Mouse (Mus musculus) natural killer cell, adult 2 months (primary cell): Measurements from ENCODE around the gene Wdr4.
"Not testable (repeated sequence)": the region's sequence is repeated elsewhere in the genome, so short reads cannot be mapped to it uniquely, and the experiment has no call there.

Experiments
- DNase-seq, 2 experiments: peaks; one replicate each; pipeline ENCODE4 v3.0.0; 2022; ENCODE audit warnings: low spot score in 2 of 2

Gene Wdr4

DNA sequence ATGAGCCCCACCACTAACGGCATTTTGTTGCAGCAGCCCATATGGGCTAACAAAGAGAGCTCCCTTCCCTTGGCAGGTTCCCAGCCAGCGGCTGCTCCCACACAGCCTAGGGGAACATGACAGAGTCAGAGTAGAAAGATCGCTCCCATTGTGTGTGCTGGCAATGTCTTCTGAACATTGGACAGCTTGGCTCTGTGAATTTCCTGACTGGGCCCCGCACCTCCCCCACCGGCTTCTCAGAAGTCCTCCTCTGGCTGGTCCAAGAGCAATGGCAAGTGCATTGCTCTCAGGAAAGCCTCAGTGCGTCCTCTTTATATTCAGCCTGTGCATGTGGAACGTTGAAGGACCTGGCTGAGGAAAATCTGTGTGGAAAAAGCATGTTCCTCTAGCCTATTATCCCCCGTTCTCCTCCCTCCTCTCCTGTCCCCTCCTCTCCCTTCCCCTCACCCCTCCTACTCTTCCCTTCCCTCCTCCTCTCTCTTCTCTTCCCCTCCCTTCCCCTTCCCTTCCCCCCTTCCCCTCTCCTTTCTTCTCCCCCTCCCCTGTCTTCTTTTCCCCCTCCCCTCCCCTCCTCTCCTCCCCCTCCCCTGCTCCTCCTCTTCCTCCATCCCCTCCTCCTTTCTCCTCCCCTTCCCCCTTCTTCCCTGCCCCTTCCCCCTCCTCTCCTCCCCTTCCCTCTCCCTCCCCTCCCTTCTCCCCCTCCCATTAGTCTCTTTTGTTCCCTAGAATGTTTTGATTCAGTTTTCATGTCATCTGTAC, 16.3 kb upstream of the Wdr4 start:
- DNase-seq: no peak

DNA sequence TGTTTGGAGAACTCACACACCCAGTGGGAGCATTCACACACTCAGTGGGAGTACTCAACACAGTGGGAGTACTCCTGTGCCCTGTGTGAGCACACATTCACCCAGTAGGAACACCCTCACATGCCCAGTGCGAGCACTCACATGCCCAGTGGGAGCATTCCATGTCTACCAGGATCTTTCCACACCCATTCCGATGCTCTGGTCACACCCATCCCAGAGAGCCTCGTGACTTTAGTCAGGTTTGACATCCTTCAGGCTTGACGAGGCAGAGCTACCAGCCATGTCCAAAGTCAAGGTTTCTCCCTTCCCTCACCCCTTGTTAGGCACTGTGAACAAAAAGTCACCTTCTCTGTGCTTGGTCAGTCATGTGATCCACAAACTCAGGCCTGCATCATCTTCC, 15.6 kb upstream of the Wdr4 start:
- no peak for DNase-seq

DNA sequence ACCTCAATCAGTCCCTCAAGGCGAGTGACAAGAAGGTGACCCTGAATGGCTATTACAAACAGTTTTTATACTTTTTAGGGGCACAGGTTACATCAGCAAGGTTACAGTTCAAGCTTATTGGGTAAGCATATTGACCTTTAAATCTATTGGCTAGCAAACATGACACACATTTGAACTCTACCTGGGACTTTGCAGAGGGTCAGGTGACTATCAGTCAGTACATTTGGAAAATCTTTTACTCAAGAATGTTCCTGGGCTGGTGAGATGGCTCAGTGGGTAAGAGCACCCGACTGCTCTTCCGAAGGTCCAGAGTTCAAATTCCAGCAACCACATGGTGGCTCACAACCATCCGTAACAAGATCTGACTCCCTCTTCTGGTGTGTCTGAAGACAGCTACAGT, 12.6 kb upstream of the Wdr4 start:
- DNase-seq: not testable (repeated sequence)

DNA sequence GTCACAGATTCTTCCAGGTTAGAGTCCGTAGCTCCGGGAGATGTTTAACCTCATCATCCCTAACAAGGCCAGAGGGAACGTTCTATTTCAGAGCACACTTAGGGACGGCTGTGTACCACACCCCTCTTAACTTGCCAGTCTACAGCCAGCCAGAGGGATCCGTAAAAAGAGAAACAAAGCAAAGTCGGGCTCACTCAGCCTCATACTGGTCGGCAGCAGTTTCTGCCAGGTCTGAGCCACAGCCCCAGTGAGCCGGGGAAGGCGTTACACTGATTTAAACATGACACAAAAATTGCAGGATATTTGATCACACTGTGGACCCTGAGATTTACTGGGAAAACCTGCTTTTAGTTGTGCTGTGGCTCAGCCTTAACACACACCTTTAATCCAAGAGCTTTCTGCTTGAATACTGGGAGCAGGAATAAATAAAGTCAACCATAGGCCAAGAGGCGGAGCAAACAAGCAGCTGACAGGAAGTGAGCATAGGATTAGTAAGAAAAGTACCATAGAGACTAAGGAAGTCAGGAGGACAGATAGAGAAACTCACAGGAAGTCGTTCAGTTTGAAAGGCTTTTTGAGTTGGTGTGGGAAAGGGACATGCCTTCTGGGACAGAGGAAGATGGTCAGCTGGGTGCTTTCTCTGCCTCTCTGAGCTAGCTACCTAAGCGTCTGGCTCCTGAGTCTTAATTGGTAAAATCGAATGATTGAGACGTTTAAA, 11.8 kb upstream of the Wdr4 start:
- no peak for DNase-seq

DNA sequence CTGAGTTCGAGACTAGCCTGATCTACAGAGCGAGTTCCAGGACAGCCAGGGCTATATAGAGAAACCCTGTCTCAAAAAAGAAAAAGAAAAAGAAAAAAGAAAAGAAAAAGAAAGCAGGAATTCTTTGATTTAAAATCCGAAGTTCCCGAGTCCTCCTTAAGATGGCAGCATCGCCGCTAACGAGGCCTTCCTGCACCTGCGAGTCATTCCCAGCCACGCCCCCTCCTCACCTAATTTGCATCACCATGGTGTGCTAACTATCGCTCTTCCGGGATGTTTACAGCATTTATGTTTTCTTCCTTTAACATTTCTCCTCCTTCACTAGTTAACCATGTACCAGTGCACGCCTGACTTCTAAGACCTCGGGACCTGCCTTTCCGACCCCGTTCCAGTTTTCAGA, 9.5 kb upstream of the Wdr4 start:
- DNase-seq: no peak

DNA sequence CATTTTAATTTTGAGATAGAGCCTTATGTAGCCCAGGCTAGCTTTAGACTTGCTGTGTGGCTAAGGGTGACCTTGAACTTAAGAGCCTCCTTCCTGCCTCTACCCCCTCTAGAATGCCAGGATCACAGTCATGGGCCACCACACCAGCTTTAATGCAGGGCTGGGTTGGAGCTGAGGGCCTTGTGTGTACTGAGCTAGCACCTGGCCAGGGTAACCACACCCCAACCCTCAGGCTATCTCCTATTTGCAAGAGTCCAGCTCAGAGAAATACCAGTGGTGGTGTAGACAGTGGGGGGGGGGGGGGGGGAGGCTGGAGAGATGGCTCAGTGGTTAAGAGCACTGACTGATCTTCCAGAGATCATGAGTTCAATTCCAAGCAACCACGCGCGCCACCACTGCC, 6.0 kb upstream of the Wdr4 start:
- no peak for DNase-seq

DNA sequence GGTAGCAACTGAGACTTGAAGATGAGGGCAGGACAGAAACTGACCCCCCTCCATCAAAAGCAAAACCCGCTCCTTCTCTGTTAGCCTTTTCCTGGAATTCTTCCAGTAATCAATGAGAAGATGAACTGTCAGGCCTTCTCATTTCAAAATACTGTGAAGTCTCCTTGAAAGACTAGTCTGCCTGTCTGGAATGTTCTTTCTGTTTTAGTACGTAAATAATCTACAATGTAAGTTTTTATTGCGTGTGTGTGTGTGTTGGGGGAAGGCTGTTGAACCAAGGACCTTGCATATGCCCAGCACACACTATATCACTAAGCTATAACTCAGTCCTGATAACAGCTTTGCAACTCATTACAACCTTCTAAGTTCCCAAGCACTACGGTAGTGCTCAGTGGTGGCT, 5.3 kb upstream of the Wdr4 start:
- DNase-seq: no peak

DNA sequence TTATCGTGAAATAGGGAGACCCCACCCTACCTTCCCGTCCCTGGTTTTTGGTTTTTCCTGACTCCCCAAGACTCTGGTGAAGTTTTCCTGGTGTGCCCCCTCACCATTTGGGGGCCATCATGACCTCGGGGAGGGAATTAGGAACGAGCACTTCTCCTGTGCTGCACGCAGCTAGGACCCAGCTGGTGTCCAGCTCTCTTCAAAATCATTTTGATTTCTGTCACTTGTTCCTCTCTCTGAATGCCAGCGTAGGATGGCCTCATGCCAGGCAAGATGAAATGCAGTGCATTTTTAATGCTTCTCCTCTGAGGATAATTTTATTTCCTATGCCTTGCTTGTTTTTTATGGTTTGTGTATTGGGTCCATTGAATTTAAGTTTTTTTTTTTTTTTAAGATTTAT, 2.2 kb upstream of the Wdr4 start:
- no peak for DNase-seq

DNA sequence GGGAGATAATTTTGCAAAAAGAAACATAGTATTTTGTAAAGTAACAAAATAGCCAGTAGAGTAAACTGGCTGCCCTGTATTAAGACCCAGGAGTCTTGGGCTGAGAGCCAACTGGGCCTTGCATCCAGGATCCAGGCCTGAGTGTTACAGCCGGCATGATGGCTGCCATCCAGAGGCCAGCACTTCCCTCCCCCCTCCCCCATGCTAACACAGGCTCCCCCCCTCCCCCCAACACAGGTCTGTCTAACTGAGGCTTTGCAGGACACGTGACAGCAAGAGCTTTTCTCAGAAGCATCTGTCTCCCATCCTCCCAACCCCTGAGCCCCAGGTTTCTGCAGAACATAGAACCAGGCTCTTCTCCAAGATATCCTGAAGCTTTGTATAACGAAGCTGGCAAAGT, 1.1 kb upstream of the Wdr4 start:
- no peak for DNase-seq

DNA sequence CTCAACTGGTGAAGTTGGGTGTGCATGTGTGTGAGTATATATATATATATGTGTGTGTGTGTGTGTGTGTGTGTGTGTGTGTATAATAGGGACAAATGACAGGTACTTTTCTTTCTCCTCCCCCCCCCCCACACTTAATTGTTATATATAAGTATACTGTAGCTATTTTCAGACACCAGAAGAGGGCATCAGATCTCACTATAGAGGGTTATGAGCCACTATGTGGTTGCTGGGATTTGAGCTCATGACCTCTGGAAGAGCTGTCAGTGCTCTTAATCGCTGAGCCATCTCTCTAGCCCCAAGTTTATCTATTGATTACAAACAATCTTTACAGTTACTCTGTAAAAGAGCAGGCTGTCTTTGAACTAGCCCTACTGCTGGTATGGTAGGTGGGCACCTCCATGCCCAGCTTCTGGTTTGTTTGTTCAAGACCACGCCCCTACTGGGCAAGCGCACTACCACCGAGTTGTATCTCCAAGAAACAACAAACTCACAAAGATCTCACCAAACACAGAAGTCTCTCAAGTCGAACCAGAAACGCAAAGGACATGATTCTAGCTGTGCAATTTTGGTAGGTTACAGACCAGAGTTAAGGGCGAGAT, 335 bp downstream of the Wdr4 start:
- DNase-seq: no peak

DNA sequence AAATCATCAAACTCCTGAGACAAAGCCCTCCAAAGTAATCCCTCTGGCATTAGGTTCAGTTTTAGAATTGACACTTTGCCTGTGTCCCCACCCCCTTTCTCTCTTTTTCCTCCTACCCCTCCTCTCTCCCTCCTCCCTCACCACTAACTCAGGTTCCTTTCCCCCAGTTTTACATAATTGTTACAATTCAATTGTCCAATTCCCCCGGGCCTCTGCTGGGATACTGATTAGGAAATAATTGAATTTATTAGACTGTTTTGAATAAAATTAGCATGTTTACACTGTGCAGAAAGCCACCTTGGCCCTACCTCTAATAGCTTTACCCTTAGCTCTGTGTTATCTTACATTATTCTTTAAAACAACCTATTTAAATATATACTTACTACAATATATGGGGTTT, 5.1 kb downstream of the Wdr4 start:
- no peak for DNase-seq

DNA sequence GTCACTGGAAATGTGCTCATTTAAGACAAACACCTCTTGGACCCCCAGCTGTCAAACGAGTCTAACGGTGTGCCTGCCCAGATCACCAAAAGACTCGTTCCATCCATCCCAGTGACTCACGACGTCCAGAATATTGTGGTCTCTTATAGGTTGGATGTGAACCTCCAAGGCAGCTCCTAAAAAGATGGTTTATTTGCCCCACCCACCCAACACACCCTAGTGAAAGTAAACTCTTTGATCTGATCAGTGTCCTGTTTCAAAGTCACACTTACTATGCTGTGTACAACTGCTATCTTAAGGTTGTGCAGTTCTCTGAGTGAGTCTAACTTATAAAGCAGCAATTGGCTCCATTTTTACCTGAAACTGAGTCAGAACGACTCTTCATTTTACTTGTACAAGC, 7.2 kb downstream of the Wdr4 start:
- DNase-seq: no peak

DNA sequence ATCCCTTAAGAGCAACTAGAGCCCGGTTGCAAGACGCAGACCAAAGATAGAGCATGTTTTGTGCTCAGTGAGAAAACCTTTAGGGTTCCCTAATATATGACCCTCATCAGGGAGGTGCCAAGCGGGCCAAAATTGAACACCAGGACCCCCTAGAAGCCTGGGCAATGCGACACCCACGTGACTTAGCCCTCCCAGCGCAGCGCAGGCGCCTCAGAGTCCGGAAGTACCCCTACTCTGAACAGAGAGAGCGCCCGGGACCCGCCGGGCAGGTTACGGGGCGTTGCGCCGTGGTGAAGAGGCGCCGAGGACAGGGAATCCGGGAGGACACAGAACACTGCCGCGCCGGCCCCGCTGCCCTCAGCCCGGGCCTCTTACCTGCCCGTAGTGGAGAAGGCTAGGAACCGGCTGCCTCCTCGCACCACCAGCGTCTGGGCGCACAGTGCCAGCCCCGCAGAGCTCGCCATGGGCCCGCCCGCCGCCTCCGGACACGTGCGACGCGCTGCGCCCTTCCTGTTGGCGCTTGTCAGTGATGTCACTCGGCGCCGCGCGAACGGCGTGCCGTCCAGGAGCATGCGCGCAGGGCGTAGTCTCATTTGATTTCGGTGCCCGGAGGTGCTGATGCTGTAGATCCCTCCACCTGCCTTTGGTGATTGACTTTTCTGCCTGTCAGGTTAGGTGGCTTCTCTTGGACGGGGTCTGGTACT, 7.8 kb downstream of the Wdr4 start:
- peak; percentile 72 to 84 for DNase-seq

DNA sequence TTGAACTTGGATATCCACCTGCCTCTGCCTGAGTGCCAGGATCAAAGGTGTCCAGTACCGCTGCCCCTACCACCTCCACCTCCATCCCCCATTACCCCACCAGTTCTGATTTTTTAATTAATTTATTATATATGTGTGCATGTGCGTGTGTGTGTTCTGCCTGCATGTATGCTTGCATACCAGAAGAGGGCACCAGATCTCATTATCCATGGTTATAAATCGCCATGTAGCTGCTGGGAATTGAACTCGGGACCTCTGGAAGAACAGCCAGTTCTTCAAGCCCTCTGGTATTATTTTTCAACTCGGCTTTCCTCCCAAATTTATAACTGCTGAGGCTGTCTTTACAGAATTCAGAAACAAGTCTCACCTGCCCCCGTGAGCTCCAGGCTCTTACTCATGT, 8.8 kb downstream of the Wdr4 start:
- DNase-seq: no peak

DNA sequence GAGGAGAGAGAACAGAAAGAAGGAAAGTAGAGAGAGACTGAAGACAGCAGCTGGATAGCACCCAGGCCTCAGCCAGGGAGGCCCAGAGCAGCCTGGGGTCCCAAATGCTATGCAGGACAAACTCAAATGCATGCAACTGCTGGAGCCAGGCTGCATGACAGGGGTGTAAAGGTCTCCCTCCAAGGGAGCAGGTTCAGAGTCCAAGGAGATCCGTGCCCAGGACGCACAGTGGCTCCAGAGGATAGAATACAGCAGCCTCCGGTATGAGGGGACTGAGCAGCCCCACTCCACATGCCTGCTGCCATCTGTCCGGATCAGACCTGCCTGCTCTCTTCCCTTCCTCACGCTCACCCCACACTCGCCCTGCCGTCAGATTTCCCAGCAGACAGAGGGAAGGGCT, 13.5 kb downstream of the Wdr4 start:
- DNase-seq: no peak

DNA sequence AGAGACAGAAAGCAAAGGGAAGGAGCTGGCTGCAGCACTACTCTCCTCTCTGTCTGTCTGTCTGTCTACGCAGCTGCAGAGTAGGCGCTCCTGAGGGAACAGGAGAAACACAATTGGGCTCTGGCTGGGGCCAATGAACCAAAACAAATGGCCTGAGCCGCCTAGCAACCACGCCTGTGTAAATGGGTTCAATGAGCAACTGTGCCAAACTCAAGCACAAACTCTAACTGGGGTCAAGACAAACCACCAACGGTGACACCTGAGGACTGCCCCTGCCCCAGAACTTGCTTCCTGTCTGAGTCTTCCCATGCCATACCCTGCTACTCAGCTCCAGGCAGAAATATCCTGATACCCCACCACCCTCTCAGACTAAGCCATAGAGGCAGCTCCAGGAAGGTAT, 14.8 kb downstream of the Wdr4 start:
- no peak for DNase-seq

DNA sequence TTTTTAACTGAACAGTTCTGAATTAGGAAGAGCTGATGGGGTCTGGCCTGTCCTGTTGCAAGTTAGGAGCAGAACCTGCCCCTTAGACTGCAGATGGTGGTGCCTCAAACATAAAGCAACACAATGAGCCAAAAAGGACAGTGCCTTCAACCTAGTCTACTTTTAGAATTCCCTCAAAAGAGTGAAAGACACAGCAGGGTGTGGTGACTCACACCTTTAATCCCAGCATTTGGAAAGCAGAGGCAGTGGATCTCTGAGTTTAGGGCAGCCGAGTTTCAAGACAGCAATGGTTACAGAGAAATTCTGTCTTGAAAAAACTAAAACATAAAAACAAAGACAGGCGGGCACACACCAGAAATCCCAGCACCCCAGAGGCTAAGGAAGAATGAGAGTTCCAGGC, 15.8 kb downstream of the Wdr4 start:
- DNase-seq: no peak

DNA sequence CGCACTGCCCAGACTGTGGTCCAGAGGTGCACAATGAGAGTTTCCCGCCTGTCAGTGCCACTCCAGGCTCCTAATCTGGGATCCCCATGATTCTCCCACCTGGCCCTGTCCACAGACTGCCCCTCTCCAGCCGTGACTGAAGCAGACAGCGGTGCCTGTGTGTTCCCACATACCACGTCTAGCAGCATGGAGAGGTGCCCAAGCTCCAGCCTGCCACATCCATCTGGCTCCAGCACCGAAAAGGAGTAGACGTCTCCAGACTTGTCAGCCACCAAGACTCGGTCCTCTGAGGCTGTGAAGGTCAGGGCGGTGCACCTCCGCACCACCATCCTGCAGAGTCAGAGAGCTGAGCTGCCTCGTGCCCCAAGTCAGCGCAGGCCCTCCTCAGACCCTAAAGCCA, 16.4 kb downstream of the Wdr4 start:
- no peak for DNase-seq

DNA sequence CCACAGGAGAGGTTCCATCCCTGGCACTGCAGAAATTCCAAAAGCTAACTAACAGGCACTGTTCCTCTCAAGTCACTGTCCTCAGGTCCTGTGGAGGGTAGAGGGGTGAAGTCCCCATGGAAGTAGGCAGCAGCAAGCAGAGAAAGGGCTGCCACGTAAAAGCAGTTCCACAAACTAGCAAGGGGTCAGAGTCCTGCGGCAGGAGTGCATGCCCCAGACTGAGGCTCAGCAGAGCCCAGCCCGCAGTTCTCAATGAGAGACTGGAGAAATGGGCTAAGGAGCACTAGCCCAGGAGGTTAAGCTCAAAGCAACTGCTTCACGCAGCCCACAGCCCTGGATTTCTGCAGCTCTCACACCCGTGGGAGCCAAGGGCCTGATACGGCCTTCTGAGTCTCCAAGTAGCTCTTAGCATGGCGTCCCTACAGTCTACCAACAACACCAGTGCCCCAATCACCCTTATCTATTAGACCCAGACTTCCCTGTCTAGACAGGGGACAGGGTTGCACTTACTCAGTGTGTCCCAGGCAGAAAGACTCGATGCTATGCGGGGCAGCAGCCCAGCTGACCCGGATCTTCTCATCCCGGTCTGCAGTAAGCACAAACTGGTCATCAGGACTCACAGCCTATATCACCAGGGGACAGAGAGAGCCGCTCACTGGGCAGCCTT, 17.4 kb downstream of the Wdr4 start:
- DNase-seq: no peak

DNA sequence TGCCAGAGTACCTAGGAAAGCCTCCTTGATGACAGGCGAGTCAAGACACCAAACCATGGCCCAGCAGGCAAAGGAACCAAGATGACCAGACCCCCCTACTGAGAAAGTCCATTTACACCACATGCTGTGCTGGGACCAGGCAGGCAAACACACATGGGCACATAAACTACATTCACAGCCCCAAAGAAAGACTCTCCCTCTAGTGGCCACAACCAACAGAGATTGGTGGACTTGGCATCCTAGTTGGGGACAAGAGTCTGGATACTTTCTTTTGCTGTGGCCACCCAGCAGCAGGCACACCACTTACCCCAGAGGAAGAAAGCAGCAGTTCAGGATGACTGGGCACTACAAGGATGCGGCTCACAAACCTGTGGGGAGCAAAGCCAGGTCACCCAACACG, 18.9 kb downstream of the Wdr4 start:
- DNase-seq: no peak

DNA sequence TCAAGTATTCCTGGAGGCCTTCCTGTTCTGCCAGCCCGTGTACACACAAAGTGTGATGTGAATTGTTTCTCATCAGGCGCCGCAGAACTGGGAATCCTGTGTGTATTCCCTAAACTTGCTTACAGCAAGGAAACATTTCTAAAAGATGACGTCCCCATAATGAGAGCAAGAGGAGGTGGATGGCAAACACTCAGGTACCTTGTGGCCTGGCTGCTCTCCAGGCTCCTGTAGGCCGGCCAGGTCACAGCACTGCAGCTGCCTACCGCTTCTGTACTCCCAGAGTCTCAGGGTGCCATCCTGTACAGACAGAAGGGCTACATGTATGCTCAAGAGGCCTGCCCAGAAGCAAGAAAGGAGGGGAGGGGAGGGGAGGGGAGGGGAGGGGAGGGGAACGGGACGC, 19.4 kb downstream of the Wdr4 start:
- DNase-seq: no peak

DNA sequence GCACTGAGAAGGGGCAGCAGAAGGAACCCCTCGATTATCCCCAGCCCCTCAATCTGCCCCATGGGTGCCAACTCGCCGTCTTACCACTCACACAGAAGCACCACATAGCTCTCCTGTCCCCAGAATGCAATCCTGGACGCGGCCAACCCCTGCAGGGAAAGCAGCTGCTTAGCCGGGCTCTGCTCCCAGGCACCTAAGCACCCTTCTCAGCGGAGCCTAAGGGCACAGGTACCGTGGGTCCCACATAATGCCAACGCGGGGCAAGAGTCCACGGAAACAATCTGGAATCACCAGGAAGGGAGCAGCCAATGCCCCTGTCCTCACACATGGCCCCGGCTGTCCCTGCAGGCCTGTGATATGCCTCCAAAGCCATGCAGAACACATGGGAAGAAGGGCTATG, 20.1 kb downstream of the Wdr4 start:
- DNase-seq: no peak
